Mouse (Mus musculus) hindbrain, embryonic 11.5 days (tissue): ENCODE measurements around the gene Lyst. TPM values are rescaled to one million over a fixed set of nuclear protein-coding genes. Genes with fewer than 3 reads are reported as not detected.

Experiments used
- polyA plus RNA-seq: library from polyadenylated mRNA; unstranded; fragments of >200 nt; fragmentation: Nextera tagmentation; extraction: Ambion mirVana; gene quantifications from 2 replicates; pipeline ENCODE4 v1.2.1, GENCODE M21; 2014

The Lyst gene
- polyA plus RNA-seq, 1 experiment from 2014 or later, result 4.7 TPM

Other genes with a start within 250 kb of the Lyst start
- gene Gpr137b, start 196.4 kb upstream of the Lyst start, polyA plus RNA-seq, result 29.9 and 31.2 TPM in 2 replicates
- gene Nid1, start 152.8 kb upstream of the Lyst start, polyA plus RNA-seq, result 44.2 and 44.8 TPM in 2 replicates
- 2.6 and 3.5 TPM in 2 replicates for gene Gng4, start 193.7 kb downstream of the Lyst start, polyA plus RNA-seq